15 mouse cellular contexts compared by ENCODE assay signal in genomic region chr19:57591631-57592030, GRCm38 (mm10). TPM values are rescaled to one million over a fixed set of nuclear protein-coding genes. Genes with fewer than 3 reads are reported as not detected.
DNase-seq lines count a peak whose midpoint lies in the region; ATAC-seq and TF ChIP-seq lines count a peak whose summit lies in the region.
"Had no signal": no experiment of that assay in that cellular context is flagged by ENCODE, and none has a peak within 500 bp of the region (broad histone marks: within the 10 kb centered on the region; RNA-seq: fewer than 3 reads in every experiment).

No protein-coding gene starts in this region.

- WGBS in heart, postnatal 0 days: 81% methylated on average over 10 of the region's 10 CpGs
- WGBS in heart, embryonic 11.5 days (ENCODE audit: insufficient replicate concordance): 75% methylated on average over 10 of the region's 10 CpGs
- WGBS in liver, adult 2 months: 84% methylated on average over 10 of the region's 10 CpGs
- WGBS in thymus, adult 2 months: 88% methylated on average over 10 of the region's 10 CpGs
- WGBS in stomach, postnatal 0 days: 85% methylated on average over 10 of the region's 10 CpGs

- TF ChIP-seq CTCF in heart, postnatal 0 days (IDR thresholded peaks at IDR 0.05; ENCODE audit: low read depth): peak; percentile 5; the same call in 1 of the 2 replicates
- peak; percentile 46 for TF ChIP-seq CTCF in liver, adult 2 months (IDR thresholded peaks at IDR 0.05; ENCODE audit: low read depth, low read length)
- no peak for TF ChIP-seq CTCF in thymus, adult 2 months (IDR thresholded peaks at IDR 0.05; ENCODE audit: borderline replicate concordance, control insufficient read depth, extremely low read depth, insufficient read depth, low read length, poor library complexity)
- TF ChIP-seq CTCF in stomach, postnatal 0 days (IDR thresholded peaks at IDR 0.05; ENCODE audit: low read depth): peak; percentile 34

- no peaks in the 10 kb centered on the region for H3K79me2 ChIP-seq in liver, adult 2 months (ENCODE audit: control insufficient read depth, insufficient read depth, low read length)

- no peaks in the 10 kb centered on the region for H3K36me3 ChIP-seq in heart, postnatal 0 days (replicated peaks; ENCODE audit: control insufficient read depth, insufficient read depth, low read length)
- H3K36me3 ChIP-seq in heart, embryonic 11.5 days (ENCODE audit: control insufficient read depth, insufficient read depth, low read length): no peaks in the 10 kb centered on the region
- H3K36me3 ChIP-seq in liver, adult 2 months (ENCODE audit: control insufficient read depth, insufficient read depth, low read length): no peaks in the 10 kb centered on the region
- H3K36me3 ChIP-seq in thymus, adult 2 months (ENCODE audit: control insufficient read depth, insufficient read depth, low read length): no peaks in the 10 kb centered on the region
- H3K36me3 ChIP-seq in stomach, postnatal 0 days (ENCODE audit: control insufficient read depth, insufficient read depth, low read length): no peaks in the 10 kb centered on the region
- H3K36me3 ChIP-seq: limb, embryonic 13.5 days; neural tube, embryonic 13.5 days had no signal

- no peak for ATAC-seq in heart, postnatal 0 days (ENCODE audit: insufficient read depth, low read depth)
- no peak for ATAC-seq in heart, embryonic 11.5 days (replicated peaks; ENCODE audit: insufficient number of reproducible peaks, low FRiP score, low TSS enrichment)
- no peak for ATAC-seq in stomach, postnatal 0 days (ENCODE audit: low FRiP score, low TSS enrichment)
- ATAC-seq: hindbrain, embryonic 16.5 days; Patski had no signal

- H3K4me3 ChIP-seq in heart, postnatal 0 days (ENCODE audit: low read depth, low read length): no peak overlapping the region
- H3K4me3 ChIP-seq in heart, embryonic 11.5 days (ENCODE audit: low read depth, low read length): no peak overlapping the region
- H3K4me3 ChIP-seq in liver, adult 2 months (ENCODE audit: insufficient read depth, low read depth, low read length): no peak overlapping the region
- H3K4me3 ChIP-seq in thymus, adult 2 months (ENCODE audit: control insufficient read depth, insufficient read depth, low read length): no peak overlapping the region
- no peak overlapping the region for H3K4me3 ChIP-seq in stomach, postnatal 0 days (ENCODE audit: low read depth, low read length)
- H3K4me3 ChIP-seq: erythroblast, embryonic 14.5 days; limb, embryonic 13.5 days; neural tube, embryonic 13.5 days had no signal

- no peak for TF ChIP-seq EP300 in heart, postnatal 0 days (IDR thresholded peaks at IDR 0.05; ENCODE audit: low read depth)
- no peak for TF ChIP-seq EP300 in stomach, postnatal 0 days (optimal IDR thresholded peaks at IDR 0.05)

- H3K4me2 ChIP-seq in heart, postnatal 0 days (ENCODE audit: low read depth, low read length): no peak overlapping the region
- H3K4me2 ChIP-seq in heart, embryonic 11.5 days: no peak overlapping the region
- no peak overlapping the region for H3K4me2 ChIP-seq in stomach, postnatal 0 days (replicated peaks; ENCODE audit: low read depth)
- H3K4me2 ChIP-seq: limb, embryonic 13.5 days; neural tube, embryonic 13.5 days had no signal

- no peak for TF ChIP-seq POLR2A in liver, adult 2 months (IDR thresholded peaks at IDR 0.05; ENCODE audit: extremely low read depth, insufficient read depth, low read length)
- no peak for TF ChIP-seq POLR2A in thymus, adult 2 months (IDR thresholded peaks at IDR 0.05; ENCODE audit: control insufficient read depth, extremely low read depth, insufficient read depth, low read length, poor library complexity)

- H3K27me3 ChIP-seq in heart, postnatal 0 days (ENCODE audit: control insufficient read depth, insufficient read depth, low read length): no peaks in the 10 kb centered on the region
- H3K27me3 ChIP-seq in heart, embryonic 11.5 days (ENCODE audit: control insufficient read depth, insufficient read depth, low read length): no peaks in the 10 kb centered on the region
- no peaks in the 10 kb centered on the region for H3K27me3 ChIP-seq in liver, adult 2 months (ENCODE audit: control insufficient read depth, insufficient read depth, low read length)
- no peaks in the 10 kb centered on the region for H3K27me3 ChIP-seq in thymus, adult 2 months (ENCODE audit: control insufficient read depth, insufficient read depth, low read length)
- H3K27me3 ChIP-seq in stomach, postnatal 0 days (ENCODE audit: control insufficient read depth, insufficient read depth, low read length): no peaks in the 10 kb centered on the region
- H3K27me3 ChIP-seq: neural tube, embryonic 13.5 days had no signal

- no peaks in the 10 kb centered on the region for H3K4me1 ChIP-seq in heart, postnatal 0 days (ENCODE audit: control insufficient read depth, insufficient read depth)
- H3K4me1 ChIP-seq in heart, embryonic 11.5 days (ENCODE audit: control insufficient read depth, insufficient read depth, low read length): no peaks in the 10 kb centered on the region
- no peaks in the 10 kb centered on the region for H3K4me1 ChIP-seq in liver, adult 2 months (ENCODE audit: control insufficient read depth, insufficient read depth, low read length)
- H3K4me1 ChIP-seq in thymus, adult 2 months (replicated peaks; ENCODE audit: control insufficient read depth, insufficient read depth, low read length): no peaks in the 10 kb centered on the region
- H3K4me1 ChIP-seq in stomach, postnatal 0 days (replicated peaks; ENCODE audit: control insufficient read depth, insufficient read depth): no peaks in the 10 kb centered on the region
- H3K4me1 ChIP-seq: neural tube, embryonic 13.5 days had no signal

- H3K27ac ChIP-seq in heart, postnatal 0 days (ENCODE audit: low read depth): no peak overlapping the region
- H3K27ac ChIP-seq in heart, embryonic 11.5 days (ENCODE audit: low read depth, low read length): no peak overlapping the region
- no peak overlapping the region for H3K27ac ChIP-seq in liver, adult 2 months (replicated peaks; ENCODE audit: insufficient read depth, low read depth, low read length)
- H3K27ac ChIP-seq in thymus, adult 2 months (ENCODE audit: control insufficient read depth, insufficient read depth, low read length): no peak overlapping the region
- no peak overlapping the region for H3K27ac ChIP-seq in stomach, postnatal 0 days (replicated peaks)
- H3K27ac ChIP-seq: limb, embryonic 13.5 days; neural tube, embryonic 13.5 days had no signal

- no peak for DNase-seq in heart, postnatal 0 days (ENCODE audit: low spot score)
- DNase-seq in liver, adult 2 months (ENCODE audit: extremely low read depth, low read depth, low spot score): no peak
- no peak for DNase-seq in liver
- DNase-seq in thymus, postnatal 36 days: peak; percentile 5 to 7
- no peak for DNase-seq in thymus, adult 2 months
- no peak for DNase-seq in stomach, postnatal 0 days (ENCODE audit: low spot score)
- no peak for DNase-seq in testis, postnatal 10 days (ENCODE audit: low spot score)
- DNase-seq: cerebellum, adult 9-11 months; kidney, postnatal 14 days had no signal

- no peak overlapping the region for H3K9ac ChIP-seq in heart, postnatal 0 days (replicated peaks; ENCODE audit: low read depth, low read length)
- no peak overlapping the region for H3K9ac ChIP-seq in heart, embryonic 11.5 days (ENCODE audit: low read depth, low read length)
- H3K9ac ChIP-seq in liver, adult 2 months (ENCODE audit: low read depth, low read length): no peak overlapping the region
- H3K9ac ChIP-seq in stomach, postnatal 0 days (ENCODE audit: low read length): no peak overlapping the region
- H3K9ac ChIP-seq: limb, embryonic 13.5 days; neural tube, embryonic 13.5 days had no signal

- H3K9me3 ChIP-seq in heart, postnatal 0 days (replicated peaks; ENCODE audit: control insufficient read depth, low read length): no peaks in the 10 kb centered on the region
- no peaks in the 10 kb centered on the region for H3K9me3 ChIP-seq in heart, embryonic 11.5 days (replicated peaks; ENCODE audit: control insufficient read depth, low read length)
- no peaks in the 10 kb centered on the region for H3K9me3 ChIP-seq in stomach, postnatal 0 days (ENCODE audit: control insufficient read depth, low read length)
- H3K9me3 ChIP-seq: limb, embryonic 13.5 days; neural tube, embryonic 13.5 days had no signal

RNA-seq across cellular contexts. Expression of gene Atrnl1, which starts 19.2 kb away (rescaled TPM):
- 16.9 and 21.2 TPM in 2 replicates for total RNA-seq in heart, postnatal 0 days (2014; rRNA removed; ENCODE audit: low replicate concordance)
- 1.4 and 1.7 TPM in 2 replicates for polyA plus RNA-seq in heart, postnatal 0 days (2015; fragmentation: Nextera tagmentation; extraction: Ambion mirVana)
- polyA plus RNA-seq in heart, embryonic 11.5 days (2014; fragmentation: Nextera tagmentation; extraction: Ambion mirVana): 4.0 and 4.4 TPM in 2 replicates
- 25.4 TPM in 2 replicates for total RNA-seq in liver, adult 2 months (2014; rRNA removed)
- polyA plus RNA-seq in liver, adult 2 months (2012; rRNA removed): 4.8 and 5.2 TPM in 2 replicates
- polyA plus RNA-seq in thymus, adult 2 months (2012; rRNA removed): 8.2 and 8.4 TPM in 2 replicates
- polyA plus RNA-seq in stomach, postnatal 0 days (2015; fragmentation: Nextera tagmentation; extraction: Ambion mirVana): 3.9 and 4.2 TPM in 2 replicates

Comparison
In these comparisons a context has a peak if more than half of its experiments do, and no peak if none do; other contexts are left out.
1. DNase-seq: peak in thymus, postnatal 36 days (2 of 2); none in heart, postnatal 0 days (single experiment), liver, adult 2 months (single experiment), liver (single experiment), thymus, adult 2 months (single experiment), stomach, postnatal 0 days (single experiment) and testis, postnatal 10 days (single experiment).